Mouse (Mus musculus): Measurements from ENCODE around the gene Epop. TPM values are rescaled to one million over a fixed set of nuclear protein-coding genes. Genes with fewer than 3 reads are reported as not detected.

Epop gene
- total and polyA plus RNA-seq, 2 experiments from 2014 or later = 0.15 to 6.0 TPM

DNA sequence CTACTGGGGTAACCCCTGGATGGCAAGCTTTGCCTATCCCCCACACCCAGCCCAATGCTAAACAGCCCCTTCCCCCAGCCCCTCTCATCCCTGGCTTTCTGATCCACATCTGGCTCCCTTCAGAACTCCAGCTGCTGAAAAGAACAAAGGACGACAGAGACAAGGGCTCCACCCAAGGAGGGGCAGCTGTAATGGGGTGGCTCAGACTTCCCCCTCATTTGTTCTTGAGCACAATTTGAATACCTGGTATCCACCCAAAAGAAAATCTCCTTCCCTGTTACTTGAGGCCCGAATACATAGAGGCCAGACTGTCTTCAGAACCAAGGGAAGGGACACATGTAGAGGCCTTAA, 41.6 kb upstream of the Epop start:
- H3K9ac ChIP-seq (replicated peaks; ENCODE audit: low read depth, low read length) = no peak overlapping the region
- WGBS = 77% methylated on average over 2 of the region's 2 CpGs

DNA sequence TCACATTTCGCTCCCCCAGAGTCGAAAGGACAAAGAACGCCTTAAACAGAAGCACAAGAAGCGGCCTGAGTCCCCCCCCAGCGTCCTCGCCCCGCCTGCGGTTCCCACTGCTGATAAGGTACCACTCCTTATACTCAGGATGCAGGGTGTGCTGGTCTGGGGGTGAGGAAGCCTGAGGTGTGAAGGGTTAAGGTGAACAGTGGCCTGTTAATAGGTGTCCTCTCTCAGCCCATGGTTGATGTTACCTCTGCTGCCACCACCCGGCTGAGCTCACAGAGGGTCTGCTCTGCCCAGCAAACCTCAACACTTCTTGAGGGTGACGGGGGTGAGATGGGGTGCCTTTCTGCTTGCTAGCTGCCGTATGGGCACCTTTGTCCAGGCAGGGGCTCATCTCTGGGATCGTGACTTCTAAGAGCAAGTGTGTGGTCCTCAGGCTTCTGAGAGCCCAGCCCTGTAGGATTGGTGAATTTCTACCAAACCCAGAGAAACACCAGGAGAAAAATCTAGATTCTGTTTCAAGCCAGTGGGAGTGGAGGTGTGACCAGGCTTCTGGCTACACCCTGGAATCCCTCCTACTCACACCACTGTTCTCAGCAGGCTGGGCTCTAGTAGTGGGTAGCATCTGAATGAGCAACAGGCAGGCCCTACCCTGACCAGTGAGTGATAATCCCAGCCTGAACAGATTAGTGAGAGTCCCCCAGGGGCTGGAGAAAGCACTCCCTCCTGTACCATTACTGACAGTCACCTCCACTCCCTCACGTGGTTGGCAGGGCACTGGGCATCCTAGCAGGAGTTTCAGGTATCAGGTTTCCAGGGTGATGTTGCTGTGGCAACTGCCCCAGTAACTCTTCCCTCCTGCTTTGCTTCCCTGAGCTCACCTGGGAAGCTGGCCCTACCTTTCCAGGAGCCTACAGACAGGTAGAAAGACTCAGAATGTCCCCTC, 41.0 kb upstream of the Epop start:
- Histone ChIP-seq H3K27me3 (ENCODE audit: control insufficient read depth, insufficient read depth, low read length) (no peaks in the 10 kb centered on the region), H3K36me3 (replicated peaks; ENCODE audit: control insufficient read depth, insufficient read depth, low read length) (peaks cover 84% of the 10 kb centered on the region), H3K9ac (replicated peaks; ENCODE audit: low read depth, low read length) (peak overlapping the region; percentile 45), H3K4me1 (ENCODE audit: control insufficient read depth, insufficient read depth) (peaks cover 16% of the 10 kb centered on the region), H3K9me3 (replicated peaks; ENCODE audit: control insufficient read depth, low read length) (no peaks in the 10 kb centered on the region), H3K27ac (ENCODE audit: low read depth) (peak overlapping the region; percentile 91), H3K4me3 (ENCODE audit: low read depth, low read length) (0 out of 2 replicates have a peak overlapping the region, but pooled peaks have one; percentile 14), H3K4me2 (ENCODE audit: low read depth, low read length) (peak overlapping the region; percentile 57)
- peak; percentile 82 for ATAC-seq (ENCODE audit: insufficient read depth, low read depth)
- TF ChIP-seq EP300 (IDR thresholded peaks at IDR 0.05; ENCODE audit: low read depth) (no peak), CTCF (IDR thresholded peaks at IDR 0.05; ENCODE audit: low read depth) (peak; percentile 50)
- WGBS = 23% methylated on average over 13 of the region's 13 CpGs
- peak; percentile 52 for DNase-seq (ENCODE audit: low spot score)

More for the DNA sequence above, 41.6 kb upstream of the Epop start:
- peaks cover 16% of the 10 kb centered on the region for H3K4me1 ChIP-seq (ENCODE audit: control insufficient read depth, insufficient read depth)
- no peak for TF ChIP-seq EP300 (IDR thresholded peaks at IDR 0.05; ENCODE audit: low read depth)
- no peak for TF ChIP-seq CTCF (IDR thresholded peaks at IDR 0.05; ENCODE audit: low read depth)
- H3K4me3 ChIP-seq (ENCODE audit: low read depth, low read length) = no peak overlapping the region
- ATAC-seq (ENCODE audit: insufficient read depth, low read depth) (no peak), DNase-seq (ENCODE audit: low spot score) (no peak)
- H3K27ac ChIP-seq (ENCODE audit: low read depth) = no peak overlapping the region
- H3K9me3 ChIP-seq (replicated peaks; ENCODE audit: control insufficient read depth, low read length) = no peaks in the 10 kb centered on the region
- no peak overlapping the region for H3K4me2 ChIP-seq (ENCODE audit: low read depth, low read length)
- peaks cover 87% of the 10 kb centered on the region for H3K36me3 ChIP-seq (replicated peaks; ENCODE audit: control insufficient read depth, insufficient read depth, low read length)
- H3K27me3 ChIP-seq (ENCODE audit: control insufficient read depth, insufficient read depth, low read length) = no peaks in the 10 kb centered on the region

- ATAC-seq (ENCODE audit: insufficient read depth, low read depth) = peak; percentile 90
- TF ChIP-seq EP300 (IDR thresholded peaks at IDR 0.05; ENCODE audit: low read depth) = peak; percentile 89
- no peak for TF ChIP-seq CTCF (IDR thresholded peaks at IDR 0.05; ENCODE audit: low read depth)
- H3K4me3 ChIP-seq (ENCODE audit: low read depth, low read length) = peak overlapping the region; percentile 21; the same call in 1 of the 2 replicates
- H3K27ac ChIP-seq (ENCODE audit: low read depth) = peak overlapping the region; percentile 92
- H3K9me3 ChIP-seq (replicated peaks; ENCODE audit: control insufficient read depth, low read length) = no peaks in the 10 kb centered on the region
- 12% methylated on average over 6 of the region's 6 CpGs for WGBS
- H3K4me2 ChIP-seq (ENCODE audit: low read depth, low read length) = peak overlapping the region; percentile 57
- H3K4me1 ChIP-seq (ENCODE audit: control insufficient read depth, insufficient read depth) = peaks cover 16% of the 10 kb centered on the region
- no peaks in the 10 kb centered on the region for H3K27me3 ChIP-seq (ENCODE audit: control insufficient read depth, insufficient read depth, low read length)
- DNase-seq (ENCODE audit: low spot score) = peak; percentile 88
- H3K36me3 ChIP-seq (replicated peaks; ENCODE audit: control insufficient read depth, insufficient read depth, low read length) = peaks cover 77% of the 10 kb centered on the region
- peak overlapping the region; percentile 45 for H3K9ac ChIP-seq (replicated peaks; ENCODE audit: low read depth, low read length)
Measured at GRCm38 (mm10) chr11:97669829-97670228, 40.3 kb upstream of the Epop start.

DNA sequence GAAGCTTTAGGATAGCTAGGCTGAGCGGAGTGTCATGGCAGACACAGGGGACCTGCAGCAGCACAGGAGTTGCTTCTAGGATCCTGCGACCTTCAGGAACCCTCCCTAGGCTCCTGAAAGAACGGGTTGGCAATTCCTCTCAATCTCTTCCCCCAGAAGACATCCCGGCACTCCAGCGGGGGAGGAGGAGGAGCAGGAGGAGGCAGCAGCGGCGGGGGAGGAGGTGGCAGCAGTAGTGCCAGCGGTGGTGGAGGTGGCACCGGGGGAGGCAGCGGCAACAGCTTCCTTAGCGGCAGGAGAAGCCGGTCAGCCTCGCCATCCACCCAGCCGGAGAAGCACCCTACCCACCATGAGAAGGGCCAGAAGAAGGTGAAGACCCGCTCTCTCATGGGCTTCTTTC, 39.8 kb upstream of the Epop start:
- H3K9ac ChIP-seq (replicated peaks; ENCODE audit: low read depth, low read length) = peak overlapping the region; percentile 37
- no peak for DNase-seq (ENCODE audit: low spot score)
- peaks cover 16% of the 10 kb centered on the region for H3K4me1 ChIP-seq (ENCODE audit: control insufficient read depth, insufficient read depth)
- peak; percentile 6; the same call in 1 of the 2 replicates for ATAC-seq (ENCODE audit: insufficient read depth, low read depth)
- peaks cover 71% of the 10 kb centered on the region for H3K36me3 ChIP-seq (replicated peaks; ENCODE audit: control insufficient read depth, insufficient read depth, low read length)
- peak overlapping the region; percentile 48 for H3K4me2 ChIP-seq (ENCODE audit: low read depth, low read length)
- no peak; the same call in 1 of the 2 replicates for TF ChIP-seq EP300 (IDR thresholded peaks at IDR 0.05; ENCODE audit: low read depth)
- no peak for TF ChIP-seq CTCF (IDR thresholded peaks at IDR 0.05; ENCODE audit: low read depth)
- H3K4me3 ChIP-seq (ENCODE audit: low read depth, low read length) = peak overlapping the region; percentile 21
- no peaks in the 10 kb centered on the region for H3K27me3 ChIP-seq (ENCODE audit: control insufficient read depth, insufficient read depth, low read length)
- no peaks in the 10 kb centered on the region for H3K9me3 ChIP-seq (replicated peaks; ENCODE audit: control insufficient read depth, low read length)
- peak overlapping the region; percentile 92 for H3K27ac ChIP-seq (ENCODE audit: low read depth)
- WGBS = 22% methylated on average over 14 of the region's 15 CpGs

- WGBS = 82% methylated on average over 7 of the region's 7 CpGs
- Histone ChIP-seq H3K36me3 (replicated peaks; ENCODE audit: control insufficient read depth, insufficient read depth, low read length) (peaks cover 60% of the 10 kb centered on the region), H3K4me1 (ENCODE audit: control insufficient read depth, insufficient read depth) (peaks cover 16% of the 10 kb centered on the region), H3K4me3 (ENCODE audit: low read depth, low read length) (no peak overlapping the region), H3K9me3 (replicated peaks; ENCODE audit: control insufficient read depth, low read length) (no peaks in the 10 kb centered on the region), H3K27ac (ENCODE audit: low read depth) (no peak overlapping the region), H3K9ac (replicated peaks; ENCODE audit: low read depth, low read length) (no peak overlapping the region), H3K27me3 (ENCODE audit: control insufficient read depth, insufficient read depth, low read length) (no peaks in the 10 kb centered on the region), H3K4me2 (ENCODE audit: low read depth, low read length) (no peak overlapping the region)
- DNase-seq (ENCODE audit: low spot score) (no peak), ATAC-seq (ENCODE audit: insufficient read depth, low read depth) (no peak)
- TF ChIP-seq CTCF (IDR thresholded peaks at IDR 0.05; ENCODE audit: low read depth) = no peak
Measured at GRCm38 (mm10) chr11:97668160-97668559, 38.7 kb upstream of the Epop start.

Measured in heart, postnatal 0 days (tissue).